Mouse (Mus musculus) spleen, adult 2 months (tissue): Measurements from ENCODE around the gene Megf11. TPM values are rescaled to one million over a fixed set of nuclear protein-coding genes. Genes with fewer than 3 reads are reported as not detected.

ENCODE experiments used
- DNase-seq, 2 experiments: peaks; one replicate each; pipeline versions ENCODE4 v3.0.0 to v3.0.0-alpha.2; 2012 to 2021; ENCODE audit warnings: low spot score in 2 of 2, low read depth in 1 of 2
- H3K27ac ChIP-seq: fragments of 200-500 bp; 2 replicates; pipeline ENCODE4 v1.5.1; 2012; ENCODE audit warnings: low read length, inconsistent platforms; ENCODE audit not compliant: insufficient read depth
- H3K27me3 ChIP-seq: fragments of 200-500 bp; 2 replicates; pipeline ENCODE4 v1.6.1; 2012; ENCODE audit warnings: mild to moderate bottlenecking, moderate library complexity, low read length, inconsistent platforms; ENCODE audit not compliant: control insufficient read depth, insufficient read depth
- H3K36me3 ChIP-seq: fragments of 200-500 bp; 2 replicates; pipeline ENCODE4 v1.6.1; 2012; ENCODE audit warnings: mild to moderate bottlenecking, low read length, inconsistent platforms; ENCODE audit not compliant: control insufficient read depth, insufficient read depth
- H3K4me1 ChIP-seq: fragments of 200-500 bp; 2 replicates; pipeline ENCODE4 v1.6.1; 2011; ENCODE audit warnings: inconsistent platforms; ENCODE audit not compliant: control insufficient read depth, insufficient read depth, insufficient read length
- H3K4me3 ChIP-seq: fragments of 200-500 bp; 2 replicates; pipeline ENCODE4 v1.5.1; 2011; ENCODE audit warnings: mild to moderate bottlenecking, inconsistent platforms; ENCODE audit not compliant: insufficient read depth, insufficient read length; ENCODE audit errors: extremely low read depth
- CTCF ChIP-seq: fragments of 200-500 bp; IDR thresholded peaks from 2 replicates; pipeline ENCODE4 v1.5.1; 2011; ENCODE audit warnings: mild to moderate bottlenecking, inconsistent platforms; ENCODE audit not compliant: insufficient read depth, insufficient read length, insufficient replicate concordance; ENCODE audit errors: extremely low read depth
- POLR2A ChIP-seq: fragments of 200-500 bp; IDR thresholded peaks from 2 replicates; pipeline ENCODE4 v1.6.1; 2011; ENCODE audit warnings: low read depth, low read length, inconsistent platforms
- WGBS: fragments of 180-500 bp; shearing (Covaris S2); methylation state at CpG from one replicate; pipeline ENCODE4 v1.1.7; 2018; 5-methylcytosine and 5-hydroxymethylcytosine counted together
- polyA plus RNA-seq: library from polyadenylated mRNA; depleted of rRNA; stranded (reverse); fragments of >200 nt; gene quantifications from 2 replicates; pipeline ENCODE4 v1.2.3, GENCODE M21; 2012

The Megf11 gene
- polyA plus RNA-seq, 1 experiment, result 1.0 TPM

- no peaks in the 10 kb centered on the region for H3K36me3 ChIP-seq
- no peak overlapping the region for H3K4me3 ChIP-seq
- 72% methylated on average over 8 of the region's 8 CpGs for WGBS
- DNase-seq, result no peak
- H3K27ac ChIP-seq, result no peak overlapping the region
- no peak for TF ChIP-seq POLR2A
- TF ChIP-seq CTCF, result no peak
- H3K27me3 ChIP-seq, result no peaks in the 10 kb centered on the region
- H3K4me1 ChIP-seq, result no peaks in the 10 kb centered on the region
Measured at GRCm38 (mm10) chr9:64594442-64594841, 209.0 kb downstream of the Megf11 start.

- H3K27ac ChIP-seq, result no peak overlapping the region
- H3K4me3 ChIP-seq, result no peak overlapping the region
- TF ChIP-seq CTCF, result no peak
- no peak for TF ChIP-seq POLR2A
- DNase-seq, result no peak
- H3K4me1 ChIP-seq, result no peaks in the 10 kb centered on the region; the same call in 1 of the 2 replicates
- 89% methylated on average over 7 of the region's 7 CpGs for WGBS
- no peaks in the 10 kb centered on the region for H3K36me3 ChIP-seq
- H3K27me3 ChIP-seq, result no peaks in the 10 kb centered on the region
Measured at GRCm38 (mm10) chr9:64598427-64598826, 213.0 kb downstream of the Megf11 start.

- Histone ChIP-seq H3K4me3 (no peak overlapping the region), H3K4me1 (no peaks in the 10 kb centered on the region; the same call in 1 of the 2 replicates), H3K36me3 (no peaks in the 10 kb centered on the region), H3K27me3 (no peaks in the 10 kb centered on the region), H3K27ac (no peak overlapping the region)
- WGBS, result 52% methylated on average over 2 of the region's 2 CpGs
- no peak for DNase-seq
- TF ChIP-seq POLR2A (no peak), CTCF (no peak)
Measured at GRCm38 (mm10) chr9:64600731-64601130, 215.3 kb downstream of the Megf11 start.

GRCm38 (mm10) chr9:64602895-64603294 is 217.5 kb downstream of the Megf11 start:
- 80% methylated on average over 1 of the region's 1 CpGs for WGBS
- no peak for DNase-seq
- no peaks in the 10 kb centered on the region for H3K27me3 ChIP-seq

GRCm38 (mm10) chr9:64604217-64604711 is 218.8 kb downstream of the Megf11 start:
- Histone ChIP-seq H3K4me1 (no peaks in the 10 kb centered on the region; the same call in 1 of the 2 replicates), H3K27me3 (no peaks in the 10 kb centered on the region), H3K4me3 (no peak overlapping the region), H3K27ac (no peak overlapping the region), H3K36me3 (no peaks in the 10 kb centered on the region)
- no peak for DNase-seq
- no peak for TF ChIP-seq POLR2A
- no peak for TF ChIP-seq CTCF
- WGBS, result 79% methylated on average over 7 of the region's 7 CpGs

More at GRCm38 (mm10) chr9:64602895-64603294, 217.5 kb downstream of the Megf11 start:
- H3K4me3 ChIP-seq, result no peak overlapping the region
- H3K36me3 ChIP-seq, result no peaks in the 10 kb centered on the region
- TF ChIP-seq CTCF (no peak), POLR2A (no peak)
- no peak overlapping the region for H3K27ac ChIP-seq
- no peaks in the 10 kb centered on the region; the same call in 1 of the 2 replicates for H3K4me1 ChIP-seq

GRCm38 (mm10) chr9:64605077-64605714 is 219.8 kb downstream of the Megf11 start:
- WGBS, result 94% methylated on average over 14 of the region's 14 CpGs
- Histone ChIP-seq H3K4me1 (no peaks in the 10 kb centered on the region; the same call in 1 of the 2 replicates), H3K27me3 (no peaks in the 10 kb centered on the region), H3K27ac (no peak overlapping the region), H3K36me3 (no peaks in the 10 kb centered on the region), H3K4me3 (no peak overlapping the region)
- no peak for DNase-seq
- TF ChIP-seq POLR2A, result no peak
- no peak for TF ChIP-seq CTCF

- no peak for DNase-seq
- H3K27ac ChIP-seq, result no peak overlapping the region
- TF ChIP-seq CTCF (no peak), POLR2A (no peak)
- 81% methylated on average over 13 of the region's 13 CpGs for WGBS
- H3K4me3 ChIP-seq, result no peak overlapping the region
- no peaks in the 10 kb centered on the region for H3K27me3 ChIP-seq
- no peaks in the 10 kb centered on the region; the same call in 1 of the 2 replicates for H3K4me1 ChIP-seq
- no peaks in the 10 kb centered on the region for H3K36me3 ChIP-seq
Measured at GRCm38 (mm10) chr9:64605735-64606349, 220.4 kb downstream of the Megf11 start.
